Mouse (Mus musculus) megakaryocyte, embryonic 14.5 days (primary cell): Measurements from ENCODE around the gene Kptn.

ENCODE experiments used
- FLI1 ChIP-seq: IDR thresholded peaks from 2 replicates; pipeline ENCODE4 v1.6.1; 2012; ENCODE audit warnings: low read length, inconsistent platforms, mixed read lengths
- GATA1 ChIP-seq: IDR thresholded peaks from 3 replicates; pipeline ENCODE4 v1.6.1; 2012; ENCODE audit warnings: mixed read lengths, low read length, inconsistent platforms, borderline replicate concordance

- TF ChIP-seq GATA1 = no peak
- TF ChIP-seq FLI1 = no peak
Measured at GRCm38 (mm10) chr7:16101081-16101480, 18.6 kb upstream of the Kptn start.
